Mouse (Mus musculus): Measurements from ENCODE around the gene Rgs9bp. TPM values are rescaled to one million over a fixed set of nuclear protein-coding genes. Genes with fewer than 3 reads are reported as not detected.

The Rgs9bp gene
- polyA plus RNA-seq, 1 experiment from 2014 or later = 0.25 TPM

Other genes with a start within 250 kb of the Rgs9bp start
- gene Faap24, start 188.7 kb downstream of the Rgs9bp start, polyA plus RNA-seq (2015; fragmentation: Nextera tagmentation; extraction: Ambion mirVana) = 12.1 and 13.6 TPM in 2 replicates
- 36.9 and 41.7 TPM in 2 replicates for gene Cep89, start 188.5 kb downstream of the Rgs9bp start, polyA plus RNA-seq (2015; fragmentation: Nextera tagmentation; extraction: Ambion mirVana)
- 0.27 and 0.42 TPM in 2 replicates for gene Slc7a9, start 136.8 kb downstream of the Rgs9bp start, polyA plus RNA-seq (2015; fragmentation: Nextera tagmentation; extraction: Ambion mirVana)
- 0.62 and 1.4 TPM in 2 replicates for gene Tdrd12, start 47.8 kb downstream of the Rgs9bp start, polyA plus RNA-seq (2015; fragmentation: Nextera tagmentation; extraction: Ambion mirVana)
- gene Nudt19, start 29.3 kb downstream of the Rgs9bp start, polyA plus RNA-seq (2015; fragmentation: Nextera tagmentation; extraction: Ambion mirVana) = 109 and 115 TPM in 2 replicates
- gene Ankrd27, start 662 bp upstream of the Rgs9bp start, polyA plus RNA-seq (2015; fragmentation: Nextera tagmentation; extraction: Ambion mirVana) = 17.7 and 22.9 TPM in 2 replicates
- 232 and 240 TPM in 2 replicates for gene Pdcd5, start 61.9 kb upstream of the Rgs9bp start, polyA plus RNA-seq (2015; fragmentation: Nextera tagmentation; extraction: Ambion mirVana)
- gene Dpy19l3, start 168.9 kb upstream of the Rgs9bp start, polyA plus RNA-seq (2015; fragmentation: Nextera tagmentation; extraction: Ambion mirVana) = 13.1 and 13.8 TPM in 2 replicates
- 11.1 and 11.9 TPM in 2 replicates for gene Zfp507, start 217.4 kb upstream of the Rgs9bp start, polyA plus RNA-seq (2015; fragmentation: Nextera tagmentation; extraction: Ambion mirVana)

All from heart, embryonic 15.5 days (tissue).